Mouse (Mus musculus) lung, postnatal 0 days (tissue): ENCODE results near the gene Kifc1. TPM values are rescaled to one million over a fixed set of nuclear protein-coding genes. Genes with fewer than 3 reads are reported as not detected.
"Not testable (repeated sequence)": the region's sequence is repeated elsewhere in the genome, so short reads cannot be mapped to it uniquely, and the experiment has no call there.

Experiments used
- ATAC-seq: fragments of 200-750 bp; cut with Nextera tagmentation; 2 replicates; pipeline ENCODE4 v1.8.0; 2017; ENCODE audit warnings: moderate library complexity
- DNase-seq: peaks from one replicate; pipeline ENCODE4 v3.0.0-alpha.2; 2016; ENCODE audit warnings: low spot score
- H3K27ac ChIP-seq: fragments of 300-500 bp; sonication (generic); 2 replicates; pipeline ENCODE4 v1.5.1; 2014; ENCODE audit warnings: antibody characterized with exemption, mild to moderate bottlenecking, low read length, mixed read lengths
- H3K27me3 ChIP-seq: fragments of 300-500 bp; sonication (generic); replicated peaks from 2 replicates; pipeline ENCODE4 v1.6.1; 2014; ENCODE audit warnings: low read length, mixed read lengths; ENCODE audit not compliant: insufficient read depth
- H3K36me3 ChIP-seq: fragments of 300-500 bp; sonication (generic); 2 replicates; pipeline ENCODE4 v1.6.1; 2014; ENCODE audit warnings: low read length, mixed read lengths; ENCODE audit not compliant: insufficient read depth
- H3K4me1 ChIP-seq: fragments of 300-500 bp; sonication (generic); 2 replicates; pipeline ENCODE4 v1.6.1; 2014; ENCODE audit warnings: antibody characterized with exemption, low read depth, low read length, mixed read lengths; ENCODE audit not compliant: insufficient read depth
- H3K4me2 ChIP-seq: fragments of 300-500 bp; sonication (generic); replicated peaks from 2 replicates; pipeline ENCODE4 v1.6.1; 2014; ENCODE audit warnings: low read depth, mild to moderate bottlenecking, low read length, moderate library complexity, mixed read lengths
- H3K4me3 ChIP-seq: fragments of 300-500 bp; sonication (generic); 2 replicates; pipeline ENCODE4 v1.5.1; 2014; ENCODE audit warnings: low read depth, low read length
- H3K9ac ChIP-seq: fragments of 300-500 bp; sonication (generic); replicated peaks from 2 replicates; pipeline ENCODE4 v1.6.1; 2014; ENCODE audit warnings: low read depth, mild to moderate bottlenecking
- H3K9me3 ChIP-seq: fragments of 300-500 bp; sonication (generic); 2 replicates; pipeline ENCODE4 v1.6.1; 2016; ENCODE audit warnings: low read length, mixed read lengths
- CTCF ChIP-seq: IDR thresholded peaks from 2 replicates; pipeline ENCODE4 v1.5.1; 2016; ENCODE audit warnings: antibody characterized with exemption, mild to moderate bottlenecking
- EP300 ChIP-seq: IDR thresholded peaks from 2 replicates; pipeline ENCODE4 v1.6.1; 2016; ENCODE audit warnings: antibody characterized with exemption, mild to moderate bottlenecking, control low read depth
- WGBS: fragments of 180-500 bp; shearing (Covaris S2); extraction: QIAGEN DNeasy Blood & Tissue Kit; methylation state at CpG from one replicate; pipeline ENCODE4 v1.1.7; 2014; 5-methylcytosine and 5-hydroxymethylcytosine counted together
- polyA plus RNA-seq: library from polyadenylated mRNA; unstranded; fragments of >200 nt; fragmentation: Nextera tagmentation; extraction: Ambion mirVana; gene quantifications from 2 replicates; pipeline ENCODE4 v1.2.1, GENCODE M21; 2015

Kifc1 gene
- polyA plus RNA-seq, 1 experiment from 2014 or later = 0.37 TPM

DNA sequence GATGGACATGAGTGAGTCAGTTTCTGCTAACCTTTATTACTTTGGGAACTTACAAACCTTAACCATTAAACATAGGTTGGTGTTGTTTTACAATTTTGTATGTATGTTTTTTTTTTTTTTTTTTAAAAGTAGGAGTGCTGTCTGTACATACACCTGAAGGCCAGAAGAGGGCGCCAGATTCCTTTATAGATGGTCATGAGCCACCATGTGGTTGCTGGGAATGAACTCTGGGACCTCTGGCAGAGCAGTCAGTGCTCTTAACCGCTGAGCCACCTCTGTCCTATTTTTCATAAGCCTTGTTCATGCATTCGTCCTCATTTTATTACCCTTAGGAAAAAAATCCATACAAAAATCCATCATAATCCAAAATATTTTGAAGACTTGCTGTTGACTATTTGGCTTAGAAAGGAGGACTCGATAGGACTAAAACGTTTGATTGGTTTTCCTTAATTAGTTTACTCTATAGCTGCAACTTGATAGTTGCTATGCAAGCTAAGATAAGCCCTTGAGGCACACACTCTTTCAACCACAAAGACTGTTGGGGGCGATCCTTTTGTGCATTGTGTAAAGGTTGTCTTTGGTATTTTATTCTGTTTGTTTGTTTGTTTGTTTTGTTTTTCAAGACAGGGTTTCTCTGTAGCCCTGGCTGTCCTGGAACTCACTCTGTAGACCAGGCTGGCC lies 6.8 kb upstream of the Kifc1 start:
- TF ChIP-seq CTCF (peak; percentile 77), EP300 (no peak)
- Histone ChIP-seq H3K4me2 (no peak overlapping the region), H3K27me3 (no peaks in the 10 kb centered on the region), H3K9me3 (no peaks in the 10 kb centered on the region), H3K27ac (no peak overlapping the region), H3K4me1 (no peaks in the 10 kb centered on the region), H3K36me3 (no peaks in the 10 kb centered on the region), H3K4me3 (no peak overlapping the region), H3K9ac (no peak overlapping the region)
- ATAC-seq (0 out of 2 replicates have a peak, but pooled peaks have one; percentile 32), DNase-seq (peak; percentile 86)
- WGBS = 37% methylated on average over 6 of the region's 6 CpGs

GRCm38 (mm10) chr17:33893011-33893410 lies 2.5 kb upstream of the Kifc1 start:
- not testable (repeated sequence) for H3K27me3 ChIP-seq, H3K4me3 ChIP-seq, H3K4me1 ChIP-seq, H3K36me3 ChIP-seq, DNase-seq, H3K27ac ChIP-seq, ATAC-seq, H3K9me3 ChIP-seq, H3K4me2 ChIP-seq, H3K9ac ChIP-seq
- WGBS = 65% methylated on average over 4 of the region's 4 CpGs

GRCm38 (mm10) chr17:33892429-33892828 lies 2.0 kb upstream of the Kifc1 start:
- Histone ChIP-seq H3K4me1 (no peaks in the 10 kb centered on the region), H3K27ac (no peak overlapping the region), H3K4me3 (no peak overlapping the region), H3K9me3 (no peaks in the 10 kb centered on the region), H3K27me3 (no peaks in the 10 kb centered on the region), H3K9ac (no peak overlapping the region), H3K36me3 (no peaks in the 10 kb centered on the region), H3K4me2 (no peak overlapping the region)
- WGBS = 24% methylated on average over 7 of the region's 7 CpGs
- ATAC-seq = no peak
- no peak for DNase-seq
- TF ChIP-seq CTCF (no peak), EP300 (no peak)

GRCm38 (mm10) chr17:33891892-33892291 lies 1.4 kb upstream of the Kifc1 start:
- not testable (repeated sequence) for H3K27ac ChIP-seq, H3K36me3 ChIP-seq, H3K9ac ChIP-seq, H3K9me3 ChIP-seq, H3K4me3 ChIP-seq, DNase-seq, ATAC-seq, H3K27me3 ChIP-seq, H3K4me2 ChIP-seq, H3K4me1 ChIP-seq
- 64% methylated on average over 6 of the region's 6 CpGs for WGBS
- 0 out of 2 replicates have a peak, but pooled peaks have one; percentile 3 for TF ChIP-seq CTCF

GRCm38 (mm10) chr17:33891357-33891756 lies 896 bp upstream of the Kifc1 start:
- Histone ChIP-seq H3K27me3 (no peaks in the 10 kb centered on the region), H3K9ac (no peak overlapping the region), H3K4me3 (no peak overlapping the region), H3K4me2 (no peak overlapping the region), H3K4me1 (no peaks in the 10 kb centered on the region), H3K27ac (no peak overlapping the region), H3K36me3 (no peaks in the 10 kb centered on the region), H3K9me3 (no peaks in the 10 kb centered on the region)
- 58% methylated on average over 2 of the region's 2 CpGs for WGBS
- no peak for TF ChIP-seq CTCF
- TF ChIP-seq EP300 = no peak
- ATAC-seq (no peak), DNase-seq (no peak)

- not testable (repeated sequence) for H3K27me3 ChIP-seq, H3K9ac ChIP-seq, H3K9me3 ChIP-seq, DNase-seq, H3K4me1 ChIP-seq, H3K27ac ChIP-seq, H3K36me3 ChIP-seq, ATAC-seq
- Histone ChIP-seq H3K4me3 (peak overlapping the region; percentile 55), H3K4me2 (peak overlapping the region; percentile 66)
- WGBS = 0% methylated on average over 22 of the region's 44 CpGs
Observed at GRCm38 (mm10) chr17:33889941-33890532, 424 bp downstream of the Kifc1 start.

DNA sequence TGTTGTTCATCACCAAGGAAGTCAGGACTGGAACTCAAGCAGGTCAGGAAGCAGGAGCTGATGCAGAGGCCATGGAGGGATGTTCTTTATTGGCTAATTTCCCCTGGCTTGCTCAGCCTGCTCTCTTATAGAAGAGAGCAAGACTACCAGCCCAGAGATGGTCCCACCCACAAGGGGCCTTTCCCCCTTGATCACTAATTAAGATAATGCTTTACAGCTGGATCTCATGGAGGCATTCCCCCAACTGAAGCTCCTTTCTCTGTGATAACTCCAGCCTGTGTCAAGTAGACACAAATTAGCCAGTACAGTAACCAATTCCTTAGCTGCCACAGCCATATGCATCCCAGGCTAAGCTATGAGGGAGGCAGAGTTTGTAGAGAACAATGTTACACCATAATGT lies 2.2 kb downstream of the Kifc1 start:
- not testable (repeated sequence) for H3K27me3 ChIP-seq, H3K36me3 ChIP-seq, H3K4me2 ChIP-seq, DNase-seq, H3K27ac ChIP-seq, H3K4me1 ChIP-seq, H3K9ac ChIP-seq, H3K4me3 ChIP-seq, ATAC-seq, H3K9me3 ChIP-seq

DNA sequence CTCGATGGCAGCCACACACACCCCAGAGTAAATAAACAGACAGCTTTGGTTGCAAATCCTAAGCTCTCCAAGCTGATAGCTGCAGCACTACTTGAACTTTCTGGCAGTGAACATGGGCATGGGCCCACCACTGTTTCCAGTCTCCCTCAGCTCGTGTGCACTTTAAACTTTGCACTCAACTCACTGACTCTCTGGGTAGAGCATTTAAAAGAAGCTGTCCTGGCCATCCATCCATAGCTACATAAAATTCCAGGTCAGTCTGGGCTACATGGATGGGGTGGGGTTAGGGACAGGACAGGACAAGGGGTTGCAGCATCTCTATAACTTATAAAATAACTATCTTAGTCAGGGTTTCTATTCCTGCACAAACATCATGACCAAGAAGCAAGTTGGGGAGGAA lies 2.7 kb downstream of the Kifc1 start:
- not testable (repeated sequence) for H3K9ac ChIP-seq, H3K4me1 ChIP-seq, ATAC-seq, H3K27me3 ChIP-seq, H3K27ac ChIP-seq, H3K9me3 ChIP-seq, DNase-seq, H3K4me3 ChIP-seq, H3K4me2 ChIP-seq, H3K36me3 ChIP-seq
- 20% methylated on average over 2 of the region's 2 CpGs for WGBS

- H3K4me2 ChIP-seq, H3K27me3 ChIP-seq, H3K4me3 ChIP-seq, H3K4me1 ChIP-seq, DNase-seq, H3K27ac ChIP-seq, H3K36me3 ChIP-seq, H3K9me3 ChIP-seq, H3K9ac ChIP-seq, ATAC-seq: not testable (repeated sequence)
- 93% methylated on average over 7 of the region's 11 CpGs for WGBS
Observed at GRCm38 (mm10) chr17:33884320-33884719, 6.1 kb downstream of the Kifc1 start.
